Mouse (Mus musculus): Measurements from ENCODE around the gene Slc25a34. TPM values are rescaled to one million over a fixed set of nuclear protein-coding genes. Genes with fewer than 3 reads are reported as not detected.

Slc25a34 gene
- total and polyA plus RNA-seq, 2 experiments from 2014 or later = 2.1 to 10.6 TPM

DNA sequence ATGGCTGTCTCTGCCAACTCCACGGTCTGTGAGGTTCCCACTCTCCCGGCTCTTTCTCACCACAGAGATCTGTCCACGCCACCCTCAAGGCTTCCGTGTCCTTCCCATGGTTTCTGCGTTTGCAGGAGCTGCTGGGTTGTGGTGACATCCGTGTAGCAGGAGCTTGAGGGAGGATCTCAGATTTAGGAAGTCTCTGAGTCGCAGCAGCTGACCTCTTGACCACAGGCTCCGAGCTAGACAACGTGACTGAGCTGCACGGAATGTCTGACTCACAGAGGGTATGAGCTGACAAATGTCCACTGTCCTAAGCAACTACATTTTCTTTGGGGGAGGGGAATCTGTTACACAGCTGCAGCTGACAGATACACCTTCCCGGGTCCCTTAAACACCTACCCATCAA is 17.8 kb downstream of the Slc25a34 start, which contains the start of gene Fblim1:
Fblim1 (minus strand) TSS at position 236 of the 400 bp plus-strand sequence.
- no peaks in the 10 kb centered on the region for H3K27me3 ChIP-seq (ENCODE audit: insufficient read depth, low read length)
- H3K9ac ChIP-seq (replicated peaks; ENCODE audit: low read length, poor library complexity, severe bottlenecking) = no peak within 1 kb of the TSS
- TF ChIP-seq CTCF (IDR thresholded peaks at IDR 0.05) = no peak
- no peaks in the 10 kb centered on the region for H3K36me3 ChIP-seq (ENCODE audit: insufficient read depth, low read length)
- DNase-seq (ENCODE audit: low spot score) (no peak), ATAC-seq (ENCODE audit: low FRiP score) (no peak)
- WGBS = 85% methylated on average over 11 of the region's 11 CpGs
- no peak within 1 kb of the TSS for H3K4me2 ChIP-seq (ENCODE audit: low read depth, low read length, poor library complexity, severe bottlenecking)
- H3K27ac ChIP-seq (ENCODE audit: low read depth, low read length) = no peak within 1 kb of the TSS
- no peaks in the 10 kb centered on the region for H3K4me1 ChIP-seq (ENCODE audit: insufficient read depth, low read length)
- H3K9me3 ChIP-seq (ENCODE audit: low read length) = no peaks in the 10 kb centered on the region
- no peak within 1 kb of the TSS for H3K4me3 ChIP-seq (ENCODE audit: low read depth, low read length)

DNA sequence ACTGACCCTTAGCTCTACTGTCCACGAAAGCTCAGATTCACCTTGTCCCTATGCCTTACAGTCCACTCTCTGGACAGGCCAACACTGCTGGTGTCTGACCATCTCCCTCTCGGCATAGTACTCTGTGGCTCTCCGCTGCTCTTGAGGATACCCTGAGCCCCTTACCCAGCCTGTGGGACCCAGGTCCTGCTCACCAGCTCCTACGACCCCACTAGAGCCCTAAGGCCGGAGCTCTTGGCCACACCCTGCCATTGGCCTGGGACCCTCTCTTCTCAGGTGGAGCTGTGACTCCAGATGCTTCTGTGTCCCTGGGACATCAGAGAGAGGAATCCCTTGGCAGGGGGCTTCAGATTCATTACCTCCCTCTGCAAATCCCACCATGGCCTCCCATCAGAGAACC is 18.2 kb downstream of the Slc25a34 start:
- no peak overlapping the region for H3K9ac ChIP-seq (replicated peaks; ENCODE audit: low read length, poor library complexity, severe bottlenecking)
- H3K4me3 ChIP-seq (ENCODE audit: low read depth, low read length) = no peak overlapping the region
- 87% methylated on average over 5 of the region's 5 CpGs for WGBS
- H3K27me3 ChIP-seq (ENCODE audit: insufficient read depth, low read length) = no peaks in the 10 kb centered on the region
- no peak overlapping the region for H3K27ac ChIP-seq (ENCODE audit: low read depth, low read length)
- ATAC-seq (ENCODE audit: low FRiP score) (no peak), DNase-seq (ENCODE audit: low spot score) (no peak)
- TF ChIP-seq CTCF (IDR thresholded peaks at IDR 0.05) = no peak
- H3K4me2 ChIP-seq (ENCODE audit: low read depth, low read length, poor library complexity, severe bottlenecking) = no peak overlapping the region
- H3K9me3 ChIP-seq (ENCODE audit: low read length) = no peaks in the 10 kb centered on the region
- no peaks in the 10 kb centered on the region for H3K4me1 ChIP-seq (ENCODE audit: insufficient read depth, low read length)
- no peaks in the 10 kb centered on the region for H3K36me3 ChIP-seq (ENCODE audit: insufficient read depth, low read length)

DNA sequence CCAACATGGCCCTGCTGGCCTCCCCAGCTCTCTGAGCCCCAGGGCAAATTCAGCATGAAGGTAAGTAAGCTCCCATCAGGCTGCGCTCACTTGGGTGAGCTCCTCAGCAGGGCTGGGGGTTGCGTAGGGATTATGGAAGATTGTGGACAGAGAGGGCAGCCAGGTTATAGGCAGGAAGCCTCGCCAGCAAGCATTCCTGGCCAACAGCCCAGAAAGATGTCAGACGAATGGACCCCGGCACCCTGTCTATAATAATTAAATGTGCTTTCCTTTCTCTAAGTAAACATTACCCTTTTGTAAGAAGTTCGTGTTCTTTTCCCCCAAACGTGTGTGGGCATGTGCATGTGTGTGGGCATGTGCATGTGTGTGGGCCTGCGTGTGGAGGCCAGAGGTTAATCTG is 19.1 kb downstream of the Slc25a34 start:
- Histone ChIP-seq H3K4me2 (ENCODE audit: low read depth, low read length, poor library complexity, severe bottlenecking) (no peak overlapping the region), H3K9me3 (ENCODE audit: low read length) (no peaks in the 10 kb centered on the region), H3K9ac (replicated peaks; ENCODE audit: low read length, poor library complexity, severe bottlenecking) (no peak overlapping the region), H3K36me3 (ENCODE audit: insufficient read depth, low read length) (no peaks in the 10 kb centered on the region), H3K27ac (ENCODE audit: low read depth, low read length) (no peak overlapping the region), H3K27me3 (ENCODE audit: insufficient read depth, low read length) (no peaks in the 10 kb centered on the region), H3K4me3 (ENCODE audit: low read depth, low read length) (no peak overlapping the region), H3K4me1 (ENCODE audit: insufficient read depth, low read length) (no peaks in the 10 kb centered on the region)
- WGBS = 61% methylated on average over 8 of the region's 8 CpGs
- no peak for TF ChIP-seq CTCF (IDR thresholded peaks at IDR 0.05)
- DNase-seq (ENCODE audit: low spot score) (no peak), ATAC-seq (ENCODE audit: low FRiP score) (no peak)

DNA sequence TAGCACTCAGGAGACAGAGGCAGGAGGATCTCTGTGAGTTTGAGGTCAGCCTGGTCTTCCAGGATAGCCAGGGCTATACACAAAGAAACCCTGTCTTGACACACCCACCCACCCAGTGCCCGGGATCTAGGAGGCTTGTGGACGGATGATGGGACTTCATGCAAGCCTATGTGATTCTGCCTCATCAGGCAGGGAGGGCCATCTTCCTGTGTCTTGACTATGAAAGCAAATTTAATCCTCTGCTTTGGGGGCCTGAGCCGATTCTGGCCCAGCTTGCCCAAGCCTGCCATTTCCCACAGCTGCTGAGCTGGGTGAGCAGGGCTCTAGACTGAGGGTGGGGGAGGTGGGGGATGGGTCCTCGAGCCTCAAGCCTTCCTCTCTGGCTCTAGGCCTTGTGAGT is 19.7 kb downstream of the Slc25a34 start:
- ATAC-seq (ENCODE audit: low FRiP score) (no peak), DNase-seq (ENCODE audit: low spot score) (no peak)
- Histone ChIP-seq H3K4me1 (ENCODE audit: insufficient read depth, low read length) (0 out of 2 replicates have a peak, but pooled peaks cover 4% of the 10 kb centered on the region), H3K4me2 (ENCODE audit: low read depth, low read length, poor library complexity, severe bottlenecking) (no peak overlapping the region), H3K4me3 (ENCODE audit: low read depth, low read length) (no peak overlapping the region), H3K27me3 (ENCODE audit: insufficient read depth, low read length) (no peaks in the 10 kb centered on the region), H3K36me3 (ENCODE audit: insufficient read depth, low read length) (no peaks in the 10 kb centered on the region), H3K9ac (replicated peaks; ENCODE audit: low read length, poor library complexity, severe bottlenecking) (no peak overlapping the region), H3K9me3 (ENCODE audit: low read length) (no peaks in the 10 kb centered on the region), H3K27ac (ENCODE audit: low read depth, low read length) (no peak overlapping the region)
- TF ChIP-seq CTCF (IDR thresholded peaks at IDR 0.05) = no peak
- 74% methylated on average over 4 of the region's 4 CpGs for WGBS

DNA sequence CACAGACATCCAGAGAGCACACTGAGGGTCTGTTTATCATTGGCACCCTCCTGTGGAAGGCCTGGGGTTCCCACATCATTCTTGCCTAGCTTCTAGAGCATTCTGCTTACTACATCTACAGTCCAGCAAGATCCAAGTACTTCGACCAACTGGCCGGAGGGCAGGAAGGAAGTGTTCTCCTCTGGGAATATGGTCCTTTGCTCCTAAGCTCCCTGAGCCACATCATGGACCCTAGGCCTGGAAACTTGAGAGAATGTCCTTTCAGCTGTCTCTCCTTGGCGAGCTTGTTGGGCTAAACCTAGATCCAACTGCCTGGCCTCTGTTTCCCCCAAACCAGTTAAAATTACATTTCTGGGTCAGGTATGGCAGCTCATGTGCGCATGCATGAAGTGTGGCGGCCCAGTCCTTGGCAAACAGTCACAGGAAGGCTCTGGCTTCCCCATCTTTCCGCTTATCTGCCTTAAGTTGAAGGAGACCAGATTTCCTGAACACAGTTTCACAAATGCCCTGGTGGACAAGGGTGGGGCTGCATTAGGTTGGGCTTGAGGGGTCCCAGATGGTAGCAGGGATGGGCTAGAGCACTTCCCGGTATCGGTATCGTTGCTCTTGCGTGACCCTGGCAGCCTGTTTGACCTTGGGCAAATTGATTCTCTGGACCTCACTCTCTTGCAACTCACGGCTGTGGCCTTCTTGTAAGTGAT is 20.9 kb downstream of the Slc25a34 start:
- Histone ChIP-seq H3K36me3 (ENCODE audit: insufficient read depth, low read length) (no peaks in the 10 kb centered on the region), H3K4me3 (ENCODE audit: low read depth, low read length) (no peak overlapping the region), H3K4me1 (ENCODE audit: insufficient read depth, low read length) (peaks cover 13% of the 10 kb centered on the region; the same call in 1 of the 2 replicates), H3K27me3 (ENCODE audit: insufficient read depth, low read length) (no peaks in the 10 kb centered on the region), H3K27ac (ENCODE audit: low read depth, low read length) (no peak overlapping the region), H3K4me2 (ENCODE audit: low read depth, low read length, poor library complexity, severe bottlenecking) (no peak overlapping the region), H3K9me3 (ENCODE audit: low read length) (no peaks in the 10 kb centered on the region), H3K9ac (replicated peaks; ENCODE audit: low read length, poor library complexity, severe bottlenecking) (no peak overlapping the region)
- WGBS = 84% methylated on average over 11 of the region's 11 CpGs
- TF ChIP-seq CTCF (IDR thresholded peaks at IDR 0.05) = no peak
- ATAC-seq (ENCODE audit: low FRiP score) = no peak
- DNase-seq (ENCODE audit: low spot score) = no peak

- no peaks in the 10 kb centered on the region for H3K36me3 ChIP-seq (ENCODE audit: insufficient read depth, low read length)
- no peak for TF ChIP-seq CTCF (IDR thresholded peaks at IDR 0.05)
- no peaks in the 10 kb centered on the region for H3K27me3 ChIP-seq (ENCODE audit: insufficient read depth, low read length)
- H3K4me3 ChIP-seq (ENCODE audit: low read depth, low read length) = no peak overlapping the region
- WGBS = 75% methylated on average over 12 of the region's 12 CpGs
- peaks cover 13% of the 10 kb centered on the region; the same call in 1 of the 2 replicates for H3K4me1 ChIP-seq (ENCODE audit: insufficient read depth, low read length)
- H3K9me3 ChIP-seq (ENCODE audit: low read length) = no peaks in the 10 kb centered on the region
- H3K9ac ChIP-seq (replicated peaks; ENCODE audit: low read length, poor library complexity, severe bottlenecking) = no peak overlapping the region
- H3K27ac ChIP-seq (ENCODE audit: low read depth, low read length) = no peak overlapping the region
- ATAC-seq (ENCODE audit: low FRiP score) (no peak), DNase-seq (ENCODE audit: low spot score) (no peak)
- H3K4me2 ChIP-seq (ENCODE audit: low read depth, low read length, poor library complexity, severe bottlenecking) = no peak overlapping the region
Measured at GRCm38 (mm10) chr4:141601148-141601862, 22.3 kb downstream of the Slc25a34 start.
